Mouse (Mus musculus): ENCODE results near the gene Ncf4. TPM values are rescaled to one million over a fixed set of nuclear protein-coding genes. Genes with fewer than 3 reads are reported as not detected.
"Not testable (repeated sequence)": the region's sequence is repeated elsewhere in the genome, so short reads cannot be mapped to it uniquely, and the experiment has no call there.

Gene Ncf4
- total and polyA plus RNA-seq, 2 experiments from 2014 or later = 1.6 to 3.0 TPM

DNA sequence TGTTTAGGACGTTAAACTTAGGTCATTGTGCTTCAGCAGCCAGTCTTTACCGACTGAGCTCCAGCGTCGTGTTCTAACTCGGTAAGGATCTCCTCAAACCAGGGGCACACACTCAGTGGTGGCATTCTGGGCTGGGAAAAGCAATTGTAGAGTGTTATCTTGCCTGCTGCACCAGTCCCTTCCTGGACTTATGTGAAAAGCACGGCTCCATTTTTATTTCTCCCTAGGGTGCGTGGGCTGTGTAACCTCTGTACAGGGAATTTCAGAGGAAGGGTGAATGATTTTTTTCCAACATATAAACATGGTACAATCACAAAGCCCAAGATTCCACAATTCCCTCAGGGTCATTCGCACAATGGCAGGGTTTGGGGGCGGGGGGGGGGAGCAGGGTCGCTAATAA is 22.8 kb downstream of the Ncf4 start:
- DNase-seq (ENCODE audit: low spot score) (no peak), ATAC-seq (no peak)
- H3K9me3 ChIP-seq (ENCODE audit: low read length) = 0 out of 2 replicates have a peak, but pooled peaks cover 2% of the 10 kb centered on the region
- no peaks in the 10 kb centered on the region for H3K4me1 ChIP-seq (ENCODE audit: insufficient read depth, low read length)
- H3K27ac ChIP-seq = no peak overlapping the region
- H3K9ac ChIP-seq (replicated peaks; ENCODE audit: low read length) = no peak overlapping the region
- no peak overlapping the region for H3K4me2 ChIP-seq (ENCODE audit: low read depth, low read length)
- 80% methylated on average over 10 of the region's 10 CpGs for WGBS
- no peaks in the 10 kb centered on the region for H3K27me3 ChIP-seq (ENCODE audit: insufficient read depth, low read length)
- no peaks in the 10 kb centered on the region for H3K36me3 ChIP-seq (ENCODE audit: insufficient read depth, low read length)
- no peak overlapping the region for H3K4me3 ChIP-seq (ENCODE audit: low read length)
- no peak for TF ChIP-seq CTCF (IDR thresholded peaks at IDR 0.05; ENCODE audit: low read depth)

DNA sequence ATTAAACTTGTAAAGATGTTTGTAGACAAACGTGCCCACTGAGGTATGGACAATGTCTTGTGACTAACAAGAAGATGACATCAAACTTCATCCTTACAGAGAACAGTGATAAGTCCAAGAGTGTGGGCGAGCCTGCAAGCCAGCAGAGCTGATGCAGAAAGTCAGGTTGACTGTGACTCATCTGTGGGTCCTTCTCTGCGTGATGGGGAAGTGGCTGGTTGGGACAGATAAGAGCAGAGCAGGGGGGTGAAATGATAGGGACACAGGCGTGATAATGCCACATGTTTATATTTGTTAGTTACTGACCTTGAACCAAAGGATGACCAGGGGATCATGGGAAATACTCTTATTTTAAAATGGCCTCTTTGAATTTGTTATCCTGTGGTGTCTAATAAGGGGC is 23.3 kb downstream of the Ncf4 start:
- ATAC-seq = no peak
- no peak overlapping the region for H3K4me3 ChIP-seq (ENCODE audit: low read length)
- no peak overlapping the region for H3K4me2 ChIP-seq (ENCODE audit: low read depth, low read length)
- no peak for DNase-seq (ENCODE audit: low spot score)
- 0 out of 2 replicates have a peak, but pooled peaks cover 2% of the 10 kb centered on the region for H3K9me3 ChIP-seq (ENCODE audit: low read length)
- 80% methylated on average over 4 of the region's 4 CpGs for WGBS
- no peaks in the 10 kb centered on the region for H3K27me3 ChIP-seq (ENCODE audit: insufficient read depth, low read length)
- no peak overlapping the region for H3K27ac ChIP-seq
- no peaks in the 10 kb centered on the region for H3K4me1 ChIP-seq (ENCODE audit: insufficient read depth, low read length)
- no peak for TF ChIP-seq CTCF (IDR thresholded peaks at IDR 0.05; ENCODE audit: low read depth)
- no peaks in the 10 kb centered on the region for H3K36me3 ChIP-seq (ENCODE audit: insufficient read depth, low read length)
- H3K9ac ChIP-seq (replicated peaks; ENCODE audit: low read length) = no peak overlapping the region

DNA sequence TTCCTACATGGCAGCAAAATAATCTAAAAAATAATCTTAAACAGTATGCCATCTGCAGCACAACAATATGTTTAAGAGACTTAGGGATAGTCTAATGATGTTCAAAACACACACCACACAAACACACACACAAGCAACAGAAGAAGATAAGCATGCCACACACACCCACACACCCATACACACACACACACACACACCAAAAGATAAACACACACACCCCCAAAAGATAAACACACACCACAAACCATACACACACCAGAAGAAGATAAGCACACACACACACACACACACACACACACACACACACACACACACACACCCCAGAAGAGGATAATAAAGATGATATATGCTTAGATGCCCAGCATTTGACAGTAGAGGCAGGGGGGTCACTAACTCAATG is 26.6 kb downstream of the Ncf4 start:
- no peak for DNase-seq (ENCODE audit: low spot score)

DNA sequence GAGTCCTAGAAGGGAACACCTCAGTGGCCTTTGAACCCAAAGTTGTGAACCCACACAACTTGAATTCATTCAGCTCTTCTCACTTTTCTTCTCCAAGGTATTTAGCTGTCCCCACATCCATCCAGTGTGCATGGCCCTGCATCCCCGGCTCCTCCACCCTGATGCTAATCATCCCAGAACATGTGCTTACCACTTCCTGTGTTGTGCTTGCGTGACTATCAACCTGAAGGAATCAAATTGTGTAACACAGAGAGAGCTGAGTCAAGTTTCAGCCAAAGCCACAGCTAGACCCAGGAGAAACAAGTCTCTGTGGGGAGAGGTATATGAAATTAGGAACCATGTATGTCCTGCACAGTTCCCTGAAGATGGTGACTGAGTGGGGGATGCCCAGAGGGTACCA is 33.7 kb downstream of the Ncf4 start:
- DNase-seq (ENCODE audit: low spot score) = no peak
- no peak for TF ChIP-seq CTCF (IDR thresholded peaks at IDR 0.05; ENCODE audit: low read depth)
- Histone ChIP-seq H3K9me3 (ENCODE audit: low read length) (no peaks in the 10 kb centered on the region), H3K27ac (no peak overlapping the region), H3K4me3 (ENCODE audit: low read length) (no peak overlapping the region), H3K27me3 (ENCODE audit: insufficient read depth, low read length) (no peaks in the 10 kb centered on the region), H3K9ac (replicated peaks; ENCODE audit: low read length) (no peak overlapping the region), H3K4me2 (ENCODE audit: low read depth, low read length) (no peak overlapping the region), H3K4me1 (ENCODE audit: insufficient read depth, low read length) (no peaks in the 10 kb centered on the region), H3K36me3 (ENCODE audit: insufficient read depth, low read length) (no peaks in the 10 kb centered on the region)
- ATAC-seq = no peak
- 90% methylated on average over 2 of the region's 2 CpGs for WGBS

More for the DNA sequence above, 26.6 kb downstream of the Ncf4 start:
- no peak for TF ChIP-seq CTCF (IDR thresholded peaks at IDR 0.05; ENCODE audit: low read depth)
- no peaks in the 10 kb centered on the region for H3K4me1 ChIP-seq (ENCODE audit: insufficient read depth, low read length)
- H3K4me2 ChIP-seq (ENCODE audit: low read depth, low read length) = no peak overlapping the region
- no peak for ATAC-seq
- no peak overlapping the region for H3K27ac ChIP-seq
- H3K36me3 ChIP-seq (ENCODE audit: insufficient read depth, low read length) = no peaks in the 10 kb centered on the region
- H3K9me3 ChIP-seq (ENCODE audit: low read length) = 0 out of 2 replicates have a peak, but pooled peaks cover 2% of the 10 kb centered on the region
- no peak overlapping the region for H3K9ac ChIP-seq (replicated peaks; ENCODE audit: low read length)
- no peak overlapping the region for H3K4me3 ChIP-seq (ENCODE audit: low read length)
- no peaks in the 10 kb centered on the region for H3K27me3 ChIP-seq (ENCODE audit: insufficient read depth, low read length)

DNA sequence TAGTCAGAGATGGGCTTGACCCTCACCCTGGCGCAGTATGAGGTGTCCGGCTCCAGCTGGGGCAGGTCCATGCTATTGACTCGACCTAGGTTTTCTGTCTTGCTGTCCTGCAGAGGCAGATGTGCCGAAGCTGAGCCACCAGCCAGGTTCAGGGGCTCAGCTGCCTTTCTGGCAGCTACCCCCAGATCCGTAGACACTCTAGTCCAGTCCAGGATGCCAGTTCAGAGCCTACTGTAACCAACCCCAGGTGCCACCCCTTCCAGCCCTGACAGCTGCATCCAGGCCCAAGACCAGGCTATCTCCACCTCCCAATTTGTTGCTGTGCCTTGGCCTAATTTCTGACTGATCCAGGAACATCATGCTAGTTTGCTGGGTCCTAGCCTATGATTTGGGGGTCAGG is 43.3 kb downstream of the Ncf4 start:
- H3K4me1 ChIP-seq (ENCODE audit: insufficient read depth, low read length) = no peaks in the 10 kb centered on the region
- H3K9me3 ChIP-seq (ENCODE audit: low read length) = no peaks in the 10 kb centered on the region
- H3K27ac ChIP-seq = no peak overlapping the region
- TF ChIP-seq CTCF (IDR thresholded peaks at IDR 0.05; ENCODE audit: low read depth) = no peak
- H3K9ac ChIP-seq (replicated peaks; ENCODE audit: low read length) = no peak overlapping the region
- no peak overlapping the region for H3K4me3 ChIP-seq (ENCODE audit: low read length)
- DNase-seq (ENCODE audit: low spot score) (no peak), ATAC-seq (no peak)
- no peaks in the 10 kb centered on the region for H3K27me3 ChIP-seq (ENCODE audit: insufficient read depth, low read length)
- WGBS = 75% methylated on average over 5 of the region's 5 CpGs
- H3K4me2 ChIP-seq (ENCODE audit: low read depth, low read length) = no peak overlapping the region
- no peaks in the 10 kb centered on the region for H3K36me3 ChIP-seq (ENCODE audit: insufficient read depth, low read length)

DNA sequence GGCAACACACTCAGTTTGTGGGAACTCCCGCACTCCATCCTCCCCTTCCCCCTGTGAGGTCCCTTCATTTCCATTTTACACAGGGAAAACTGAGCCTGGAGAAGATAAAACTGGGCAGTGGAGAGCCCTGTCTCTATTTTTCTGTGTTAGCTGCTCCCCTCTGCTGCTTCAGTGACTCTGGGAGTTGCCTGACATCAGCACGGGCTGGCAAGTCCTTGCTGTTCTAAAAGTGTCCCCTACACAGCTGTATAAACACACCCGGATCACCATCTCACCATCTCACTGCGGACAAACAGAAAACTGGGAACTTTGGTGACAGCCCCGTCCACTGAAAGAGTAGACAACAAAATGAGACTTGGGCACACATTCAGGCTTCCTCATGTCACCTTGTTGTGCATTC is 45.2 kb downstream of the Ncf4 start:
- not testable (repeated sequence) for H3K4me1 ChIP-seq (ENCODE audit: insufficient read depth, low read length); ATAC-seq; H3K27ac ChIP-seq; H3K9ac ChIP-seq (replicated peaks; ENCODE audit: low read length); H3K4me2 ChIP-seq (ENCODE audit: low read depth, low read length); H3K36me3 ChIP-seq (ENCODE audit: insufficient read depth, low read length); H3K9me3 ChIP-seq (ENCODE audit: low read length); H3K27me3 ChIP-seq (ENCODE audit: insufficient read depth, low read length); H3K4me3 ChIP-seq (ENCODE audit: low read length); DNase-seq (ENCODE audit: low spot score)
- WGBS = 81% methylated on average over 4 of the region's 5 CpGs

DNA sequence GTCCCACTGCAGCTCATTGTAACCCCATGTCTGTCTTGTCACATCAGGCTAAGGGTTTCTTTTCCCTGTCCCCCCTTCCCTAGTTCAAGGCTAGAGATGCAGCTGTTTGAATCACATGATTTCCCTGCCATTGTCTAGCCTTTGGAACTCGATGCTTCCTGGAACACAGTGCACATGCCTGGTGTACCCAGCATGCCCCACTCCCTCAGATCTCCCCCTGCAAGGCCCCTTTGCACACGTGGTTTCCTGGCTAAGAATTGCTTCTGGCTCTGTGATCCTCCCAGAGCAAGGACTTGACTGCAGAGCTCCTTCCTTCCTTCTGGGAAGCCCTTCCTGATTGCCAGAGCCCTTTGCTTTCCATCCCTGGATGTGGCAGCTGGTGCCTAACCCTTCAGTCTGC is 48.6 kb downstream of the Ncf4 start:
- 3% methylated on average over 2 of the region's 2 CpGs for WGBS
- not testable (repeated sequence) for DNase-seq (ENCODE audit: low spot score)
- ATAC-seq = peak; percentile 64

More for the DNA sequence above, 48.6 kb downstream of the Ncf4 start:
- H3K36me3 ChIP-seq (ENCODE audit: insufficient read depth, low read length); H3K4me3 ChIP-seq (ENCODE audit: low read length); H3K27ac ChIP-seq; H3K4me1 ChIP-seq (ENCODE audit: insufficient read depth, low read length); H3K9ac ChIP-seq (replicated peaks; ENCODE audit: low read length); H3K27me3 ChIP-seq (ENCODE audit: insufficient read depth, low read length); H3K4me2 ChIP-seq (ENCODE audit: low read depth, low read length); H3K9me3 ChIP-seq (ENCODE audit: low read length): not testable (repeated sequence)

All from hindbrain, postnatal 0 days (tissue).